Mouse (Mus musculus): Measurements from ENCODE around the gene Stk38.

Stk38 gene

DNA sequence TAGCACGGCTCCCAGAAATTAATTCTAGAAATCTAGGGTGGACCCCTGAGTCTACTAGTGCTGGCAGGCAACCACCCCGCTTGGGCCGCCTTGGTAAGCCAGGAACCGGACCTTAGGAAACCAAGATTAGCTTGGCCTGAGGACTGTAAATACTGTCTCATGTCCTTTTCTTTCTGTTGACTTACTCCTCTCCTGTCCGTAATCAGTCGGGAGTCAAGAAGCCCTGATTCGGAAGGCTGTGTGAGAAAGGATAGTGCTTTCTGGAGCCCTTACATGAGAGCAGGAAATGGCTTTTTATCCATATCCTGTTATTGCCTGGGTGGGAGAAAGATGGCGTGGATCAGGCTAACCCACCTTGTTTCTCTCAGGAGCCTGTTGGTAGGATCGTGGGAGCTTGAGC, 54.5 kb downstream of the Stk38 start:
- no peak for DNase-seq (ENCODE audit: low spot score)

DNA sequence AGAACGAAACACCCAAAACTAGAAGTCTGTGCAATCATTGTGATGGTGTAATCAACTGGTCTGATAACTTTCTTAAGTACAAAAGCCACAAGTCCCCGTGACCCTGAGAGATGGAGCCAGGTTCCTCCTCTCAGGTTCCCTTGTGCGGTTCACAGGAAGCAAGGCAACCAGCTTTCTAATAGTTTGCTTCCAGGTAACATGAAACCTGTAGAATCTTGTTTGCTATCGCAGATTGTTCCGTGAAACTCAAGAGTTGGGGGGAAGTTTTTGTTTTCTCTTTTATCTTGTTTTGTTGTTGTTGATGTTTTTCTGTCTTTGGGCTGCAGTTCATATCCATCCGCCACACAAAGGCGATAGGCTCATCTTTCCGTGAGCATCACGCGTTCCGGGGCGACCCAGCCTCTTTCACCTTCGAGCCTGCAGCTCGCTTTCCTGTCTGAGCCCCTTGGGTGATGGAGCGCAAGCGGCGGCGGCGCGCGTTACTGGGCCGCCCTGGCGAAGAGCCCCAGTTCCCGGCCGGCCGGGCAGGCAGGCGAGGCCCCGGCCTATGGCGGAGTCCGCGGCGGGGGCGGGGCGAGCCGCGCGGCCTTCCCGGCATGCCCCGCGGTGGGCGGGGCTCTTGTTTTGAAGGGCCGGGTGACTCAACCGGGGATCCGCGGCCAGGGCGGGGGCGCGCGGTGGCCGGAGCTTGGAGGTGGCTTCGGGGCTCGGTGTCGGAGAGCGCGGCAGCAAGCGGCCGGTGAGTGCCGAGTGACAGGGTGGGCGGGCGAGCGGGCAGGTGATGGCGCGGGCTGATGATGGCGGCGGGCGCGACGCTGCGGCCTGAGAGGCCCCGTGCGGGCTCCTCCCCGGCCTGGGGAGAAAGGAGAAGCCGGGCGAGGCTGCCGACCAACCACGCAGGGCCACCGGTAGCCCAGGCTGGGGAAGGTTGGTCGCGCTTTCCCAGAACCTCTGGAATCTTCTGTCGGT, 55.7 kb downstream of the Stk38 start, which contains the start of gene Kctd20:
Gene Kctd20 (plus strand): TSS at position 120 of the 969 bp plus-strand sequence.
- DNase-seq (ENCODE audit: low spot score), result peak; percentile 93

DNA sequence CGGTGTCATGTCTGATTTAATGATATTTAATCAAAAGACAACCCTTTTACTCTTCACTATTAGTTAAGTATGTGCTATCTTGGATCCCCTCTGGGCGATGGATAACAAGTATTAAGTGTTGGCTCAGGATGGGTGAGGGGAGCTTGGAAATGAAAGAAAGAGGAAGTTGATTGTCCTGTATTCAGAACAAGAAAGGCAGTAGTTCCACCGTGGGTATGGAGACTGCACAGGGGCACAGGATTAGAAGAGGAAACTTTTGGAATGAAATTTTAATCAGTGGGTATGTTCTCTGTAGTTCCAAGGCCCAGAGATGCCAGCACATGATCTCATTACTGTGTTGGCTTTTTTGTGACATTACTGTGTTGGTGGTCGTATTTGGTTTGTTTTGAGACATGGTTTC, 57.0 kb downstream of the Stk38 start:
- no peak for DNase-seq (ENCODE audit: low spot score)

DNA sequence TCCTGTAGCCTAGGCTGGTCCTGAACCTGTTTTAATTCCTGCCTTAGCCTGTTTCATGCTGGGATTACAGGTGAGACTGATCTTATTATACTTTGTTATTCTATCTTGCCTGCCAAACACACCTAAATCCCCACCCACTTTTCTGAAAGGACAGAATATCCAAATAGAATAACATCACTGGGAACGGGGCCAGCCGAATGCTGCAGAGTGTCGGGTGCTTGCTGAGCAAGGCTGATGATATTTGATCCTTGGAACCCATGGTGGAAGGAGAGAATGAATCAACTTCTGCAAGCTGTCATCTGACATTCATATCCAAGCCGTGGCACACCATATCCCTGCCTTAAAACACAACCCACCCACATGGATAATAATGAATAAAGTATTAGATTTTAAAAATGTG, 59.1 kb downstream of the Stk38 start:
- DNase-seq (ENCODE audit: low spot score), result no peak

DNA sequence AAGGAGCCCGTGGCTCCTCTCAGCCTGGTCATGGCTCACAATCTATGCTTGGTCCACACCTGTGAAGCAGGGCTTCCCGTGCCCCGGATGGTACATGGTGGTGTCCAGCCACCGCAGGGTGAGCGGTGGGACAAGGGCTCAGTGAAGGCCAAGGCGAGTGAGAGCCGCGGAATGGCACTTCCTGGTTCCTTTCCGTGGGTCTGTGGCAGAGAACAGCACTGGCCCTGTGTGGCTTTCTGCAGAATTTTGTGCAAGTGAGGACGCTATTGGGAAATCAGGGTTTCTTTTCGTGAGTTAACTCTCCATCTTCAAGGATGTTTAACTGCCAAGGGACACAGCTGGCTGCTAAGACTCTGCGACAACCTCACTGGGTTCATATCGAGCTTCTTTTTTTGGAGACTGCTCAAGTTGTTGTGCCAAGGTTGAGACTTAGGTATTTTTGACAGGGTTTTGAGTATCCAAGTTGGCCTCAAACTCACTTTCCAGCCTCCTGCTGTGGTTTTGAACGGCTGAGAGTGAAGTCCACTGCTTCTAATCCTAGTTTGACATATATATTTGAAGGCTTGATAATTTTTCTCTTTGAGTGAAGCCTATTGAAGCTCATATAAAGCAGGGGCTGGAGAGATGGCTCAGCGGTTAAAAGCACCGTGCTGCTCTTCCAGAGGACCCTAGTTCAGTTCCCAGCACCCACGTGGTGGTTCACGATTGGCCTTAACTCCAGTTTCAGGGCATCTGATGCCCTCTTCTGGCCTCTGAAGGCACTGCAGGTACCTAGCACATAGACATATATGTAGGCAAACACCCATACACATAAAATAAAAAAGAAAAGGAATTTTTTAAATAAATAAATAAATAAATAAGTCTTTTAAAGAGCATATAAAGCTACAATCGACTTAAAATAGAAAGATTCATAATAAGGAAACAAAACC, 60.5 kb downstream of the Stk38 start:
- DNase-seq (ENCODE audit: low spot score), result no peak

DNA sequence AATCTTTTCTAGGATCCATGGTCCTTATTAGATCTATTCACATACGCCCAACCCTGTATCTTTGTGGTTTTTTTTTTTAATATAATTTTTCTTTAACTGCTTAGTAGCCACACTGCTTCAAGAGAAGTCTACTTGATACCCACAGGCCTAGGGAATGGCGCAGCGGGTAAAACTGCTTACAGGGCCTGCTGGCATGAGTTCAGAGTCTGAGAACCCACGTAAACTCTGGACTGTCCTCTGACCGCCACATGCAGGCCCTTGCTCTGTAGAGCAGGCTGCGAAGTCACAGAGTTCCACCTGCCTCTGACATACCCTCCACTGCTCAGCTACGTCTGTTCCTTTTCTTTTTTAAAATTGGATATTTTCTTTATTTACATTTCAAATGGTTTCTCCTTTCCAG, 63.3 kb downstream of the Stk38 start:
- no peak for DNase-seq (ENCODE audit: low spot score)

DNA sequence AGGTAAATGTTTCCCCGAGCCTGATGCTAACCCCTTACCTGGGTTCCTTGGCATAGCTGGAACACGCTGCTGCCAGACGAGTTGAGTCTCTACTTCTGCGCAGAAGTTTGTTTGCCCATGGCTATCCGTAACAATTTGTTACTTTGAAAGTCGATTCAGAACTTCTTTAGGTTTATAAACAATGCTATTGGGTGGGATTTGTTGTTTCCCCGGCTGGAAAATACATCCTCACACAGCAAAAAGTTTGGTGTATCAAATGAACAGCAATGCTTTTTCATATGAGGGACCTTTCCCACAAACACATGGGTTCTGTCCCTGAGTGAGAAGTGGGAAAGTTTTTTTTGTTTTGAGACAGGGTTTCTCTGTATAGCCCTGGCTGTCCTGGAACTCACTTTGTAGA, 64.1 kb downstream of the Stk38 start, which contains the start of gene Pxt1:
Gene Pxt1 (minus strand): TSS at position 101 of the 400 bp plus-strand sequence.
- no peak for DNase-seq (ENCODE audit: low spot score)

DNA sequence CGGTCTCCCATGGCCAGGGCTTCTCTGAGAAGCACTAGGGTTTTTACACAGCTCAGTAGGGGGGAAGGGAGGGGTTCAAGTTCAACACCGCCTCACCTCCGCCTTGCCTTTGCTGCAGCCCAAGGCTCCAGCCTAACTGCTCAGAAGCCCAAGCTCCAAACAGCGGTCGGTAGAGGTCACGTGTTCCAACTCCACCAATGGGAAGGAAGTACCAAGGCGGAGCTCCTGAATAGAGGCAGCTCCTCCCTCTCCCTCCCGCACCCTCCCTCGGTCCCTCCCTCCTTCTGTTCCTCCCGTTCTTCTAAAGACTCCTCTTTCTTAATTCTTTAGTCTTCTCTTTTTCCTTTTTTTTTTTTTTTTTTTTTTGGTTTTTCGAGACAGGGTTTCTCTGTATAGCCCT, 65.7 kb downstream of the Stk38 start:
- DNase-seq (ENCODE audit: low spot score), result no peak

DNA sequence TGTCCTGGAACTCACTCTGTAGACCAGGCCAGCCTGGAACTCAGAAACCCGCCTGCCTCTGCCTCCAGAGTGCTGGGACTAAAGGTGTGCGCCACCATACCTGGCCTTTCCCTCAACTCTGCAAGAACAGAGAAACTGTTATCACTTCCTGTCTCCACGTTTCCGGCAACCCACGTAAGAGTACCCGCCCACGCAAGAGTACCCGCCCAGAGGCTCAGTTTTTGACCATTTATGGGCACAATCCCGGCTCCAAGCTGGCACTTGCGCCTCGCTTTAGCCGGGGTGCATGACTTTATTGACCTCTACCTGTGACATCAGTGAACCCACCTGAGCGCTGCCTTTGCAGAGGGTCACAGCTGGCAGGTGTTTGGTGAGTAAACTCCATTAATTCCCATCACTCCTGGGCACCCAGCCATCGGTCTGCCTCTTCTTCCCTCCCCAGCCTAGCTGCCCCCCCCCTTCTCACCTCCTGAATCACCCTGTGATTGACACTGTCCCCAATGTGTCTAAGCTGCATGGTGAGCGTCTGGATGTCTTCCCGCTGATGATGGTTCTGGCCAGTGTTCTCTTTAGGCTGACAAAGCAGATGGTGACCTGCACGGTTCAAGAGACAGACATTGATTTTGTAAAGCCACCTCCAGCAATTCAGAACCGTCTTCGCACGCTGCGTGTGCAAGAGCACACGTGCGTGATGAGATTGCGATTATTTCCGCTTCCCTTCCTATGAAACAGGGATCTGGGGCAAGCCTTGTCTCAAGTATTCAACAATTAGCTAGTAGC, 66.8 kb downstream of the Stk38 start:
- DNase-seq (ENCODE audit: low spot score), result no peak

DNA sequence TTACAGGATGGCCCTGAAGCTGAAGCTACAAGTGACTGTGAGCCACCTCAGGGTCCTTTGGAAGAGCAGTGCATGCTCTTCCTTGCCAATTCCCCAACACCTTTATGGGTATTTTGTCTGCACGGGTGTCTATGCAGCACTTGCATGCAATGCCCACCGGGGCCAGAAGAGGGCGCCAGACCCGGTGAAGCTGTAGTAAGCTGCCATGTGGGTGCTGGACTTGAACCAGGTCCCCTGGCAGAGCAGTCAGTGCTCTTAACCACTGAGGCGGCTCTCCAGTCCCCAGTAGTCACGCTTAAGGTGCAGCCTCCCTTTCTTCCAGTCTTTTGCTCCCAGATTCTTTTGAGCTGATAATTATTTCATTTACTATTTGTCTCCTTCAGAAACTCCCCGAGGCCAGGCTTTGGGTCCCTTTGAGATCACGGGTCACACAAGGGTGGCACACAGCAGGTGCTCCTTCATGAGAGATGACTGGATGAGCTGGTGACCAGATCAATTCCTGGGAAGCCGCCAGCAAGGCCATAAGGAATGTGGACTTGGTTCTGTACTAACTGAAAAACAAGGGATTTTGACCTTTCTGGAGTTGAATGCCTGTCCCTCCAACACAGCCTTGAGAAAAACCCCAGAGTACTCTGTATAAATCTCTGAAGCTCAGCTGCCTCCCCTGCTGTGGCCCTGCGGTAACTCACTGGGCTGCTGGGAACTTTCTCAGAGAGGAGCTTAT, 71.0 kb downstream of the Stk38 start:
- no peak for DNase-seq (ENCODE audit: low spot score)

DNA sequence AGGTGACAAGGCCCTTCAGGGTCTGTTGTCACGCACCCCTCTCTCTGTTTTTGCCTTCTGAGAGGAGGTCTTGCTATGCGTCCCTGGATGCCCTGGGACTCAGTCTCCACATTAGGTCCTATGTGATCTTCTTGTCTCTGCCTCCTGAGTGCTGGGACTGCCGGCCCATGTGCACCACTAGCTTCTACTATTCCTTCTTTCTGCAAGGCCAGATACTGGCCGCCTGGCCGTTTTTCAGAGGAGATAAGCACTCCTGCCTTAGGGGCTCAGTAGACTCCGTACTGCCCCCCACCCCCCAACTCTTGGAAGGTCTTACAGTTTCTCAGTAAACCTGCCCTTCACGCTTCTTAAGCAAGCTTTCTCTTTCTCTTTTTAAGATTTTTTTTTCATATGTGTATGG, 71.7 kb downstream of the Stk38 start:
- no peak for DNase-seq (ENCODE audit: low spot score)

DNA sequence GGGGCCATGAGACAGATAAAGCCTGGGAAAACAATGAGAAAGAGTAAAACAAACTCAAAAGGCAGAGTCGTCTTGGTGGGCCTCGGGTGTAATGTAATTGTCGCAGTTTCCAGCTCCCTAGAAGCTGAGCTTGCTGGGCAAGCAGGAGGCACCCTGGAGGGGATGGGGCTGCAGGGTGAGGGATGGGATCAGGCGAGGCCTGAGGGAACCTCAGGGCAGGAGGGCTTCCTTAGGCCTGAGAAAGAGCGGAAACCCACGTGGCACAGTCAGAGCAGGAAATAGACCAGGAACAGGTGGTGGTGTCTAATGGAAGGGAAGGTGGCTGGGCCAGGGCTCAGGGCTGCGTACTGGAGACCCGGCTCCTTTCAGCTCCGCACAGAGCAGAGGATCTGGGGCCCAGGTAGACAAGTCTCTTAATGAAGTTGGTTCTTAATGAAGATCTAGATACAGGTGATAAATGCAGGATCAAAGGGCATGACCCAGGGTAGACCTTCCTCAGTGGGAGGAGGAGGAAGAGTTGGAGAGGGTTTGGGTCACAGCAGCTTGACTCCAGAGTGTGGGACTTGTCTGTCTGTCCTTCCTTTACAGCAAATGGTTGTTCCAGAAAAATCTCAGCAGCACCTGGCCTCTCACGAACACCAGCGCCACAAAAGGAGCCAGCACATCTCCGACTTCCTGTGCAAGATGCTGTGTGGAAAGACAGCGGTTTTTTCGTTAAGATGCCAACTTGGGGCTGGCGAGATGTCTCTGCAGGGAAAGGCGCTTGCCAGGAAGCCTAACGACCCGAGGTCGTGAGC, 73.5 kb downstream of the Stk38 start:
- no peak for DNase-seq (ENCODE audit: low spot score)

DNA sequence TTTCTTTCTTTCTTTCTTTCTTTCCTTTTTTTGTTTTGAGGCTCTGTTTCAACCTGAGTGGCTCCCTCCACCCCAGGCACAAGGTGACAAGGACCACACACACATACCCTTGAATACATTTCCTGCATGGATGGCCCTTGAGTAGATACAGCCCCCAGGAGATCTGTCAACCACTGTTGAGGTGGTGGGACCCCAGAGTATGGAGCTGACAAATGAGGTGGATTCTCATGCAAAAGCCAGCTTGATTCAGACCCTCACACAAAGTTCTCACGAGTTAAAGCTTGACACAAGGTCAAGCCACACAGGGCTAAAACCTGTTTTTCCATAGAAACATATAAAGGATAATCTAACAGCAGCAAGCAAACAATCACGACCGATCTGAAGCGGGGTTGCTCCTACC, 75.5 kb downstream of the Stk38 start:
- no peak for DNase-seq (ENCODE audit: low spot score)

DNA sequence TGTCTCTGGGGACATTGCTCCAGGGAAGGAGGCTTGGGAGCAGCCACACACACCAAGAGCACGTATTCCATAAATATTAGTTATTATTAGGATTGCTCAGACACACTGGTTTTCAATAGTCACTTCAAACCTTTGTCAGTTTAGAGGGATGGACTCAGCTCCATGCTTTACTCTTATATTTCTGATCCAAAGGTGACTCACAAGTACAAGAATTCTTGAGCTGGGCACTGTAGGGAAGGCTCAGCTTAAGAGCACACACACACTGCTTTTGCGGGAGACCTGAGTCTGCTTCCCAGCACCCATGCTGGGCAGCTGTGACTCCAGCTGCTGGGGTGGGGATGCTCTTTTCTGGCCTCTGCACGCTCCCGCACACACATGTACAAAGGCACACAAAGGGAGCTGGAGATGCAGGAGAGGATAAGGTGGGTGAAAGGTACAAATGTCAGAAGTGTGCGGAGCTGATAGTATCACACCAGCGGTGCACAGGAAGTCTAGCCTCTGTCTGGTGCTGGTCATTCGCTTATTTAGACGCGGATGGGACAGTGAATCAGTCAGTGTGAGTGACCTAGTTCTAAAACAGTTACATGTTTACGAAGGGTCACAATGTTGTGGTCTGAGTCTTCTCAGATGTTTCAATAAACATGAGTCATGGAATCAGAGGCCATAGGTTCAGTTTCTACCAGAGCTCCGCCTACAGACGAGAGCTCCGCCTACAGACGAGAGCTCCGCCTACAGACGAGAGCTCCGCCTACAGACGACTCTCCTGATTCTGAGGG, 76.2 kb downstream of the Stk38 start:
- DNase-seq (ENCODE audit: low spot score), result no peak

DNA sequence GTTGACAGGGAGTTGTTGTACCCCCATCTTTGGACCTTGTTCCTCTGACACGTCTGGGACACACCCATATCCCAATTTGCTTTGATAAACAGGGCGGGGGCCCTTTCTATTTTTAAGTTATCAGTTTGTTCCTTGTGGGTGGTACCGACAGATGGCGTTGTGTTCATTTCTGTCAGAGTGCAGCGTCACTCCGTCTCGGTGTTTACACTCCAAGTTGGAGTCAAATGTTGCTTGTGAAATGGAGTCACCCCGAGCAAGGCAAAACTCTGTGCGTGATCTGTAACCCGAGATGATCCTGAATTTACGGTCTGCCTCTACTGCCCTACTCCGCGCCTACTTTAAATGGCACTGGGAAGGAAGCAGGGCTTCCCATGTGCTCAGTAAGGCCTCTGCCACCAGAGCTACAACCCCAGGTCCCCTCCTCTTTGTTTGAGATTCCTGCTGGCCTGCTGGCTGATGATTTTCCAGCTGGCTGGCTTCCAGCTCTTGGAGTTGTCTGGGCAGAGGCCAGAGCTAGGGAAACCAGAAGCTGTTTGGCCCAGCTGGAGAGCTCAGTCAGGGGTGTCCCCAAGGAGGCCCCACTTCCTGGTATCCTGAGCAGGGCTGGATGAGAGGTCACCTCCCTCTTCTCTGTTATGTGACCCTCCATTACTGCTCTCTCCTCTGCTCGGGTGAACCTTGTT, 77.3 kb downstream of the Stk38 start:
- peak; percentile 85 for DNase-seq (ENCODE audit: low spot score)

DNA sequence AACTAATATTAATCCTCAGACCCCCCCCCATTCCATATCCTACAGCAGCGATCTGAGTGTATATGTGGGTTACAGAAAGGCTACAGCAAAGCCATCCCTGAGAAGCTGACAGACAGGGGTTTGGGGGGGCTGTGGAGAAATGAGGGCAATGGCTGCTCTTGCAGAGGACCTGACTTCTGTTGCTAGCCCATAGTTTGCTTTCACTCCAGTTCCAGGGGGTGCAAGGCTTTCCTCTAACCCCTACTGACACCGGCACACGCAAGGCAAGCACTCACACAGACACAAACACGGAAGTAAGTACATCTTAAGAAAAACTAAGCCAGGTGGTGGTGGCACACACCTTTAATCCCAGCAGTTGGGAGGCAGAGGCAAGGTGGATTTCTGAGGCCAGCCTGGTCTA, 78.4 kb downstream of the Stk38 start:
- no peak for DNase-seq (ENCODE audit: low spot score)

DNA sequence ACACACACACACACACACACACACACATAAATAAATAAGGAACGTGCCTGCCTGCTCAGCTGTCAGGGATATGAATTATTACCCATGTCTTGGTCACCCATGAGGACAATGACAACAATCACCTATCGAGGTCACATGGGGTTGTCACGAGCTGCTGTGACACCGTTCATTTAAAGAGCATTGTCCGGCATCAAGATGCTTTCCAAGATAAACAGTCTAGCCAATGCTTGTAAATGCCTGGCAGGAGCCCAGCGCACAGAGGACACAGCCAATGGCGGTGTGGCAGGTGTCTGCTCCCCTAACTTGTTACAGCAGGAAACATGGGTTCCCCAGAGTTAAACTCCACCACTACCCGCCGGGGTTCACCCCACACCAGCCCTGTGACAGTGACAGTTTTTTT, 79.8 kb downstream of the Stk38 start:
- DNase-seq (ENCODE audit: low spot score), result no peak

DNA sequence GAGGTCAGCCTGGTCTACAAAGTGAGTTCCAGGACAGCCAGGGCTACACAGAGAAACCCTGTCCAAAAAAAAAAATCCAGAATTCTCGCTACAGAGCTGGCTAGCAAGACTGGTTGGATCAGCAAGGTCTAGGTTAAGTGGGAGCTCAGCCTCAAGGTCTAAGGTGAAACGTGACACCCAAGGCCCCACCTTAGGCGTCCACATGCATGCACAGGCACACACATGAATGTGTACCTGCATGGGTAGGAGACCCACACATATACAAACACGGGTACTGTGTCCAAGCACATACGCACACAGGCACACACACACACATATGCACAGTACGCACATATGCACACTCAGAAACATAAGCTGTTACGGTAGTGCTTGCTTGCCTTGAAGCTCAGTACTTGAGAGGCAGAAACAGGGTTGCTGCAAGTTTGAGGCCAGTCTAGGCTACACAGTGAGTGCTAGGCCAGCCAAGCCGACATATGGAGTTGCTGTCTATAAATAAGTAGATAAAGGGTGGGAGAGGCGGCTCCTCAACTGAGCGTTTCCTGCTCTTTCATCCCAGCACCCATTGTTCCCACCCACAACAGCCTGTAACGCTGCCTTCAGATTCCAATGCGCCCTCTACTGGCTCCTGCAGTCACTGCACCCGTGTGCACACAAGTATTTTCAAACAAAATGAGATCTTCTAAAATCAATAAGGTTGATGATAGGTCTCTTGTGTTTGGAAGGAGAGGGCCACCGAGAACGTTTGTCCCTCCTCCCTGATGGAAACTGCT, 80.7 kb downstream of the Stk38 start:
- DNase-seq (ENCODE audit: low spot score), result peak; percentile 59

All from urinary bladder, postnatal 14 days (tissue).